In genomic region chr9:122281004-122281403, GRCm38 (mm10) we compare ENCODE assay signal across 27 mouse cellular contexts. TPM values are rescaled to one million over a fixed set of nuclear protein-coding genes. Genes with fewer than 3 reads are reported as not detected.
DNase-seq lines count a peak whose midpoint lies in the region; ATAC-seq and TF ChIP-seq lines count a peak whose summit lies in the region.
"Had no signal": no experiment of that assay in that cellular context is flagged by ENCODE, and none has a peak within 500 bp of the region (broad histone marks: within the 10 kb centered on the region; RNA-seq: fewer than 3 reads in every experiment).

No protein-coding gene starts in this region.

- no peak for TF ChIP-seq CTCF in small intestine, adult 2 months (IDR thresholded peaks at IDR 0.05; ENCODE audit: extremely low read depth, insufficient read length, insufficient replicate concordance, low read depth, low read length)

- H3K4me1 ChIP-seq in heart, embryonic 11.5 days (ENCODE audit: control insufficient read depth, insufficient read depth, low read length), result peaks cover 6% of the 10 kb centered on the region
- H3K4me1 ChIP-seq in intestine, embryonic 15.5 days (replicated peaks), result 0 out of 2 replicates have a peak, but pooled peaks cover 6% of the 10 kb centered on the region
- peaks cover 20% of the 10 kb centered on the region; the same call in 1 of the 2 replicates for H3K4me1 ChIP-seq in small intestine, adult 2 months (ENCODE audit: control insufficient read depth, insufficient read depth, insufficient read length, low read length)

- H3K4me2 ChIP-seq in heart, embryonic 11.5 days, result no peak overlapping the region
- H3K4me2 ChIP-seq in intestine, embryonic 15.5 days (replicated peaks), result no peak overlapping the region
- H3K4me2 ChIP-seq: embryonic facial prominence, embryonic 13.5 days; forebrain, embryonic 13.5 days; heart, embryonic 13.5 days; hindbrain, embryonic 14.5 days had no signal

- no peaks in the 10 kb centered on the region for H3K36me3 ChIP-seq in heart, embryonic 11.5 days (ENCODE audit: control insufficient read depth, insufficient read depth, low read length)
- H3K36me3 ChIP-seq in intestine, embryonic 15.5 days, result 0 out of 2 replicates have a peak, but pooled peaks cover 3% of the 10 kb centered on the region
- H3K36me3 ChIP-seq in small intestine, adult 2 months (ENCODE audit: control insufficient read depth, insufficient read depth, low read length), result no peaks in the 10 kb centered on the region

- ATAC-seq in heart, embryonic 11.5 days (replicated peaks; ENCODE audit: insufficient number of reproducible peaks, low FRiP score, low TSS enrichment), result no peak
- ATAC-seq in intestine, embryonic 15.5 days, result no peak
- ATAC-seq: activated CD4-positive, CD25-positive, alpha-beta regulatory T cell, adult 4 months; forebrain, embryonic 13.5 days; forebrain, embryonic 16.5 days; hindbrain, postnatal 0 days; inflammation-experienced regulatory T-cells, adult 6 months had no signal

- DNase-seq in heart, adult 11 months, result peak; percentile 41
- no peak for DNase-seq in kidney, adult 8-10 months
- no peak for DNase-seq in embryo, embryonic 10.5 days (ENCODE audit: low spot score)
- DNase-seq: adrenal gland, postnatal 10 days; cerebellum, adult 11 months; cerebellum, adult 2 months; cerebellum, adult 9-11 months; cerebellum, postnatal 25 days; embryo, embryonic 11 days; gastrocnemius, postnatal 10 days; heart, adult 18-20 months; heart, postnatal 14 days; heart, postnatal 4 days had no signal

- no peaks in the 10 kb centered on the region for H3K27me3 ChIP-seq in heart, embryonic 11.5 days (ENCODE audit: control insufficient read depth, insufficient read depth, low read length)
- H3K27me3 ChIP-seq in intestine, embryonic 15.5 days (replicated peaks), result no peaks in the 10 kb centered on the region
- no peaks in the 10 kb centered on the region for H3K27me3 ChIP-seq in small intestine, adult 2 months (ENCODE audit: control insufficient read depth, insufficient read depth, low read length)
- H3K27me3 ChIP-seq: embryonic facial prominence, embryonic 13.5 days; forebrain, embryonic 13.5 days; heart, embryonic 13.5 days had no signal

- no peak overlapping the region for H3K9ac ChIP-seq in heart, embryonic 11.5 days (ENCODE audit: low read depth, low read length)
- no peak overlapping the region for H3K9ac ChIP-seq in intestine, embryonic 15.5 days
- H3K9ac ChIP-seq: embryonic facial prominence, embryonic 13.5 days; forebrain, embryonic 13.5 days; heart, embryonic 13.5 days; hindbrain, embryonic 14.5 days had no signal

- TF ChIP-seq POLR2A in small intestine, adult 2 months (IDR thresholded peaks at IDR 0.05; ENCODE audit: low read depth, low read length), result no peak

- H3K9me3 ChIP-seq in heart, embryonic 11.5 days (replicated peaks; ENCODE audit: control insufficient read depth, low read length), result no peaks in the 10 kb centered on the region
- no peaks in the 10 kb centered on the region for H3K9me3 ChIP-seq in intestine, embryonic 15.5 days
- H3K9me3 ChIP-seq: embryonic facial prominence, embryonic 10.5 days; embryonic facial prominence, embryonic 13.5 days; forebrain, embryonic 13.5 days; heart, embryonic 13.5 days had no signal

- no peak overlapping the region for H3K4me3 ChIP-seq in heart, embryonic 11.5 days (ENCODE audit: low read depth, low read length)
- no peak overlapping the region for H3K4me3 ChIP-seq in intestine, embryonic 15.5 days (replicated peaks)
- no peak overlapping the region for H3K4me3 ChIP-seq in small intestine, adult 2 months (ENCODE audit: low read depth, low read length)
- H3K4me3 ChIP-seq: embryonic facial prominence, embryonic 10.5 days; embryonic facial prominence, embryonic 13.5 days; erythroblast, embryonic 14.5 days; forebrain, embryonic 10.5 days; forebrain, embryonic 13.5 days; heart, embryonic 13.5 days had no signal

- 78% methylated on average over 4 of the region's 4 CpGs for whole genome bisulfite sequencing in heart, embryonic 11.5 days (ENCODE audit: insufficient replicate concordance)
- WGBS in intestine, embryonic 15.5 days, result 70% methylated on average over 4 of the region's 4 CpGs
- WGBS in small intestine, adult 2 months, result 40% methylated on average over 4 of the region's 4 CpGs

- H3K27ac ChIP-seq in heart, embryonic 11.5 days (ENCODE audit: low read depth, low read length), result no peak overlapping the region
- 0 out of 2 replicates have a peak overlapping the region, but pooled peaks have one; percentile 17 for H3K27ac ChIP-seq in intestine, embryonic 15.5 days
- 0 out of 2 replicates have a peak overlapping the region, but pooled peaks have one; percentile 12 for H3K27ac ChIP-seq in small intestine, adult 2 months (ENCODE audit: insufficient read depth, low read depth, low read length)
- H3K27ac ChIP-seq: embryonic facial prominence, embryonic 10.5 days; embryonic facial prominence, embryonic 13.5 days; forebrain, embryonic 10.5 days; forebrain, embryonic 13.5 days; heart, embryonic 13.5 days; hindbrain, embryonic 14.5 days; hindbrain, postnatal 0 days had no signal

RNA-seq across cellular contexts. Expression of gene Ano10, which starts 13.2 kb away (rescaled TPM):
- 34.0 and 40.8 TPM in 2 replicates for polyA plus RNA-seq in heart, embryonic 11.5 days (2014; fragmentation: Nextera tagmentation; extraction: Ambion mirVana)
- 33.1 and 36.5 TPM in 2 replicates for polyA plus RNA-seq in intestine, embryonic 15.5 days (2015; fragmentation: Nextera tagmentation; extraction: Ambion mirVana)
- polyA plus RNA-seq in small intestine, adult 2 months (2012; rRNA removed), result 24.8 and 80.3 TPM in 2 replicates
